Mouse (Mus musculus): ENCODE measurements around the gene Pi4k2a. TPM values are rescaled to one million over a fixed set of nuclear protein-coding genes. Genes with fewer than 3 reads are reported as not detected.

Gene Pi4k2a
- polyA plus RNA-seq, 2 experiments from 2014 or later = 8.1 to 12.4 TPM

- no peak for ATAC-seq
These were observed 47.0 kb downstream of the Pi4k2a start for GRCm38 (mm10) chr19:42137167-42137672.

- no peak for ATAC-seq
These were observed 48.4 kb downstream of the Pi4k2a start for GRCm38 (mm10) chr19:42138517-42139285.

- no peak for ATAC-seq
These were observed 49.7 kb downstream of the Pi4k2a start for GRCm38 (mm10) chr19:42139724-42140517.

GRCm38 (mm10) chr19:42141998-42142397, 51.7 kb downstream of the Pi4k2a start:
- no peak for ATAC-seq

GRCm38 (mm10) chr19:42142757-42143156, 52.5 kb downstream of the Pi4k2a start:
- ATAC-seq = no peak

- no peak for ATAC-seq
These were observed 53.8 kb downstream of the Pi4k2a start for GRCm38 (mm10) chr19:42144067-42144466.

- no peak for ATAC-seq
These were observed 54.4 kb downstream of the Pi4k2a start for GRCm38 (mm10) chr19:42144541-42145167.

GRCm38 (mm10) chr19:42145210-42145609, 54.9 kb downstream of the Pi4k2a start:
- no peak for ATAC-seq

GRCm38 (mm10) chr19:42145731-42146130, 55.5 kb downstream of the Pi4k2a start:
- no peak for ATAC-seq

GRCm38 (mm10) chr19:42146276-42147010, 56.2 kb downstream of the Pi4k2a start:
- no peak for ATAC-seq

GRCm38 (mm10) chr19:42147170-42147768, 57.0 kb downstream of the Pi4k2a start, which contains the start of gene Marveld1:
Gene Marveld1 (plus strand): TSS chr19:42147400.
- ATAC-seq = peak; percentile 67

- peak; percentile 25 for ATAC-seq
These were observed 57.7 kb downstream of the Pi4k2a start for GRCm38 (mm10) chr19:42147769-42148568.

GRCm38 (mm10) chr19:42148569-42148860, 58.2 kb downstream of the Pi4k2a start:
- ATAC-seq = no peak

GRCm38 (mm10) chr19:42151990-42152389, 61.7 kb downstream of the Pi4k2a start:
- peak; percentile 29 for ATAC-seq

GRCm38 (mm10) chr19:42157493-42158237, 67.4 kb downstream of the Pi4k2a start:
- ATAC-seq = no peak

- no peak for ATAC-seq
These were observed 68.2 kb downstream of the Pi4k2a start for GRCm38 (mm10) chr19:42158246-42159017.

GRCm38 (mm10) chr19:42163764-42164163, 73.5 kb downstream of the Pi4k2a start, which contains the start of gene Zfyve27:
Gene Zfyve27 (plus strand): TSS chr19:42163951.
- no peak for ATAC-seq

- ATAC-seq = no peak
These were observed 73.9 kb downstream of the Pi4k2a start for GRCm38 (mm10) chr19:42164188-42164587.

- peak; percentile 22 for ATAC-seq
These were observed 75.9 kb downstream of the Pi4k2a start for GRCm38 (mm10) chr19:42166130-42166529.

- no peak for ATAC-seq
These were observed 76.5 kb downstream of the Pi4k2a start for GRCm38 (mm10) chr19:42166766-42167165.
